Mouse (Mus musculus) CH12.LX (cell line): ENCODE results near the gene Zswim8. TPM values are rescaled to one million over a fixed set of nuclear protein-coding genes. Genes with fewer than 3 reads are reported as not detected.

ENCODE experiments used
- DNase-seq: peaks from one replicate; pipeline ENCODE4 v3.0.0-alpha.2; 2013; ENCODE audit errors: extremely low read depth
- H3K27ac ChIP-seq: 2 replicates; pipeline ENCODE4 v1.5.1; 2012; ENCODE audit warnings: low read depth, mild to moderate bottlenecking, control low read depth, moderate library complexity; ENCODE audit not compliant: insufficient read depth
- H3K27me3 ChIP-seq: replicated peaks from 2 replicates; pipeline ENCODE3; 2012; ENCODE audit warnings: inconsistent platforms
- H3K36me3 ChIP-seq, 2 experiments: replicated peaks in 1 of 2; 2 replicates each; pipeline versions ENCODE3 to v1.6.1; 2012; ENCODE audit warnings: inconsistent platforms in 1 of 2, low read length in 1 of 2, mild to moderate bottlenecking in 1 of 2, mixed read lengths in 1 of 2, moderate library complexity in 1 of 2; ENCODE audit not compliant: control insufficient read depth in 1 of 2, insufficient read depth in 1 of 2
- H3K4me1 ChIP-seq, 2 experiments: 2 replicates each; pipeline ENCODE4 v1.6.1; 2012; ENCODE audit warnings: inconsistent platforms in 1 of 2, moderate library complexity in 1 of 2; ENCODE audit not compliant: insufficient read depth in 2 of 2, control insufficient read depth in 1 of 2
- H3K4me2 ChIP-seq: 2 replicates; pipeline ENCODE4 v1.6.1; 2012; ENCODE audit warnings: low read depth, mild to moderate bottlenecking, control low read depth; ENCODE audit not compliant: poor library complexity, insufficient read depth, severe bottlenecking
- H3K4me3 ChIP-seq, 3 experiments: fragments of 150-350 bp in 1 of 3; sonication (generic) in 1 of 3; replicated peaks in 1 of 3; 2 replicates each; pipeline versions ENCODE3 to v1.5.1; 2011 to 2012; ENCODE audit warnings: low read depth in 2 of 3, low read length in 2 of 3, mild to moderate bottlenecking in 2 of 3, moderate library complexity in 2 of 3, control low read depth in 1 of 3, improper control_type of control experiment in 1 of 3, inconsistent platforms in 1 of 3, mixed read lengths in 1 of 3; ENCODE audit not compliant: poor library complexity in 1 of 3
- H3K79me2 ChIP-seq: replicated peaks from 2 replicates; pipeline ENCODE4 v1.6.1; 2012; ENCODE audit warnings: mild to moderate bottlenecking, moderate library complexity; ENCODE audit not compliant: control insufficient read depth, poor library complexity, insufficient read depth, severe bottlenecking; ENCODE audit errors: extremely low read depth
- H3K9ac ChIP-seq: 2 replicates; pipeline ENCODE4 v1.6.1; 2012; ENCODE audit warnings: low read depth, mild to moderate bottlenecking, control low read depth, moderate library complexity; ENCODE audit not compliant: insufficient read depth
- H3K9me3 ChIP-seq: replicated peaks from 2 replicates; pipeline ENCODE3; 2012; ENCODE audit warnings: low read length, inconsistent platforms, mixed read lengths
- EP300 ChIP-seq: IDR thresholded peaks from 2 replicates; pipeline ENCODE4 v1.6.1; 2011; ENCODE audit warnings: low read length, improper control_type of control experiment
- ETS1 ChIP-seq: conservative IDR thresholded peaks from 2 replicates; pipeline ENCODE4 v1.6.1; 2012; ENCODE audit warnings: low read depth, mild to moderate bottlenecking, inconsistent platforms, low read length, improper control_type of control experiment, moderate library complexity
- MAFK ChIP-seq: IDR thresholded peaks from 2 replicates; pipeline ENCODE4 v1.6.1; 2011; ENCODE audit warnings: low read length, improper control_type of control experiment; ENCODE audit not compliant: insufficient replicate concordance
- MAZ ChIP-seq: IDR thresholded peaks from 2 replicates; pipeline ENCODE4 v1.6.1; 2012; ENCODE audit warnings: low read depth, mild to moderate bottlenecking, inconsistent platforms, low read length, improper control_type of control experiment, moderate library complexity
- POLR2A ChIP-seq: IDR thresholded peaks from 2 replicates; pipeline ENCODE4 v1.6.1; 2011; ENCODE audit warnings: low read depth, mild to moderate bottlenecking, improper control_type of control experiment, low read length
- POLR2AphosphoS2 ChIP-seq: IDR thresholded peaks from 2 replicates; pipeline ENCODE4 v1.6.1; 2011; ENCODE audit warnings: low read depth, low read length, improper control_type of control experiment
- SIN3A ChIP-seq: IDR thresholded peaks from 2 replicates; pipeline ENCODE4 v1.6.1; 2012; ENCODE audit warnings: low read length, improper control_type of control experiment, inconsistent platforms
- TCF12 ChIP-seq: IDR thresholded peaks from 2 replicates; pipeline ENCODE4 v1.6.1; 2014; ENCODE audit warnings: low read depth, mild to moderate bottlenecking, inconsistent platforms, low read length, improper control_type of control experiment
- UBTF ChIP-seq: IDR thresholded peaks from 2 replicates; pipeline ENCODE4 v1.6.1; 2012; ENCODE audit warnings: low read depth, mild to moderate bottlenecking, inconsistent platforms, low read length, improper control_type of control experiment, moderate library complexity
- ZMIZ1 ChIP-seq: IDR thresholded peaks from 2 replicates; pipeline ENCODE4 v1.6.1; 2012; ENCODE audit warnings: low read depth, mild to moderate bottlenecking, inconsistent platforms, low read length, improper control_type of control experiment
- dilution Hi-C: fragments of 300-500 bp; cut with MboI; formaldehyde crosslinking; loops from 2 replicates; pipeline ENCODE4 v1.14.3; 2020; ENCODE audit warnings: low sequenced_read_pairs; ENCODE audit not compliant: extremely low pct_unique_long_range_greater_than_20kb, extremely low pct_ligation_motif_present
- in situ Hi-C: fragments of 300-500 bp; cut with MboI; formaldehyde crosslinking; loops from 3 replicates; pipeline ENCODE4 v1.14.3; 2019; ENCODE audit warnings: low sequenced_read_pairs, low pct_ligation_motif_present, low pct_unique_long_range_greater_than_20kb, mixed read lengths
- polyA plus RNA-seq: library from polyadenylated mRNA; unstranded; fragments of >175 nt; gene quantifications from 2 replicates; pipeline ENCODE4 v1.2.1, GENCODE M21; 2012; ENCODE audit warnings: low read depth; ENCODE audit not compliant: insufficient read length
- total RNA-seq, 2 experiments: library from RNA; depleted of rRNA; stranded (reverse); fragments of 300-350 nt in 1 of 2; fragments of >200 nt in 1 of 2; gene quantifications; 2 replicates each; pipeline ENCODE4 v1.2.3; 2012 to 2014

Zswim8 gene
- total and polyA plus RNA-seq, 3 experiments, result 9.5 to 39.6 (median 22.6) TPM

GRCm38 (mm10) chr14:20729871-20730270 lies 22.5 kb downstream of the Zswim8 start:
- no peaks in the 10 kb centered on the region for H3K9me3 ChIP-seq
- no peak overlapping the region for H3K4me3 ChIP-seq
- no peak for DNase-seq
- peaks cover 0 to 15% of the 10 kb centered on the region in 2 experiments; a peak in 2 of 4 replicates for H3K4me1 ChIP-seq
- dilution Hi-C loops (no loop called here), in situ Hi-C loops (loop anchor here (5.0 kb wide), 1 partner anchor 53 kb away; no protein-coding TSS in a partner anchor)
- H3K27ac ChIP-seq, result no peak overlapping the region
- TF ChIP-seq SIN3A, result no peak
- no peaks in the 10 kb centered on the region for H3K27me3 ChIP-seq
- H3K9ac ChIP-seq, result no peak overlapping the region
- H3K36me3 ChIP-seq, result peaks cover 42 to 69% of the 10 kb centered on the region in 2 experiments
- no peaks in the 10 kb centered on the region; the same call in 1 of the 2 replicates for H3K79me2 ChIP-seq
- no peak overlapping the region for H3K4me2 ChIP-seq

GRCm38 (mm10) chr14:20730853-20731602 lies 23.7 kb downstream of the Zswim8 start:
- DNase-seq, result no peak
- Histone ChIP-seq H3K27ac (no peak overlapping the region), H3K9me3 (no peaks in the 10 kb centered on the region), H3K79me2 (no peaks in the 10 kb centered on the region; the same call in 1 of the 2 replicates), H3K4me3 (no peak overlapping the region), H3K4me1 (peaks cover 0 to 20% of the 10 kb centered on the region in 2 experiments; a peak in 2 of 4 replicates), H3K36me3 (peaks cover 38 to 69% of the 10 kb centered on the region in 2 experiments), H3K27me3 (no peaks in the 10 kb centered on the region), H3K9ac (no peak overlapping the region), H3K4me2 (no peak overlapping the region)
- TF ChIP-seq ETS1, result no peak
- TF ChIP-seq POLR2A, result no peak
- no peak for TF ChIP-seq MAZ
- TF ChIP-seq EP300, result no peak
- no peak for TF ChIP-seq TCF12
- no peak for TF ChIP-seq ZMIZ1
- TF ChIP-seq POLR2AphosphoS2, result no peak
- TF ChIP-seq MAFK, result no peak
- no peak for TF ChIP-seq UBTF
- no peak for TF ChIP-seq SIN3A
- in situ Hi-C loops, result no loop called here
- dilution Hi-C loops, result no loop called here
